Mouse (Mus musculus) stomach, embryonic 14.5 days (tissue): ENCODE data around the gene Fam117a. TPM values are rescaled to one million over a fixed set of nuclear protein-coding genes. Genes with fewer than 3 reads are reported as not detected.
A peak's percentile ranks its signal among the peaks of the same experiment; 100 is the strongest.

ENCODE experiments used
- ATAC-seq: fragments of 200-750 bp; cut with Nextera tagmentation; 2 replicates; pipeline ENCODE4 v1.8.0; 2017; ENCODE audit warnings: low read depth, moderate TSS enrichment; ENCODE audit not compliant: insufficient number of reproducible peaks, insufficient read depth, low FRiP score
- H3K27ac ChIP-seq: fragments of 300-500 bp; sonication (generic); 2 replicates; pipeline ENCODE4 v1.5.1; 2014; ENCODE audit warnings: mild to moderate bottlenecking, low read length, moderate library complexity, mixed read lengths
- H3K27me3 ChIP-seq: fragments of 300-500 bp; sonication (generic); 2 replicates; pipeline ENCODE4 v1.6.1; 2014; ENCODE audit warnings: low read length, control low read depth, mixed read lengths; ENCODE audit not compliant: control insufficient read depth, insufficient read depth
- H3K36me3 ChIP-seq: fragments of 300-500 bp; sonication (generic); 2 replicates; pipeline ENCODE4 v1.6.1; 2014; ENCODE audit warnings: mild to moderate bottlenecking, control low read depth, low read length, moderate library complexity, mixed read lengths; ENCODE audit not compliant: control insufficient read depth, insufficient read depth
- H3K4me1 ChIP-seq: fragments of 300-500 bp; sonication (generic); 2 replicates; pipeline ENCODE4 v1.6.1; 2014; ENCODE audit warnings: low read length, control low read depth, mixed read lengths; ENCODE audit not compliant: control insufficient read depth, insufficient read depth
- H3K4me2 ChIP-seq: fragments of 300-500 bp; sonication (generic); replicated peaks from 2 replicates; pipeline ENCODE4 v1.6.1; 2014; ENCODE audit warnings: low read depth, low read length, control low read depth
- H3K4me3 ChIP-seq: fragments of 300-500 bp; sonication (generic); 2 replicates; pipeline ENCODE4 v1.5.1; 2014; ENCODE audit warnings: low read depth, low read length, control low read depth
- H3K9ac ChIP-seq: fragments of 300-500 bp; sonication (generic); replicated peaks from 2 replicates; pipeline ENCODE4 v1.6.1; 2014; ENCODE audit warnings: low read depth, mild to moderate bottlenecking, control low read depth, low read length, moderate library complexity, mixed read lengths
- H3K9me3 ChIP-seq: fragments of 300-500 bp; sonication (generic); 2 replicates; pipeline ENCODE4 v1.6.1; 2016; ENCODE audit warnings: low read depth, low read length, control low read depth; ENCODE audit not compliant: control insufficient read depth
- WGBS: fragments of 180-500 bp; shearing (Covaris S2); extraction: QIAGEN DNeasy Blood & Tissue Kit; methylation state at CpG from one replicate; pipeline ENCODE4 v1.1.7; 2014; 5-methylcytosine and 5-hydroxymethylcytosine counted together
- polyA plus RNA-seq: library from polyadenylated mRNA; unstranded; fragments of >200 nt; fragmentation: Nextera tagmentation; extraction: Ambion mirVana; gene quantifications from 2 replicates; pipeline ENCODE4 v1.2.1, GENCODE M21; 2014

The Fam117a gene
- polyA plus RNA-seq, 1 experiment from 2014 or later: 15.7 TPM

DNA sequence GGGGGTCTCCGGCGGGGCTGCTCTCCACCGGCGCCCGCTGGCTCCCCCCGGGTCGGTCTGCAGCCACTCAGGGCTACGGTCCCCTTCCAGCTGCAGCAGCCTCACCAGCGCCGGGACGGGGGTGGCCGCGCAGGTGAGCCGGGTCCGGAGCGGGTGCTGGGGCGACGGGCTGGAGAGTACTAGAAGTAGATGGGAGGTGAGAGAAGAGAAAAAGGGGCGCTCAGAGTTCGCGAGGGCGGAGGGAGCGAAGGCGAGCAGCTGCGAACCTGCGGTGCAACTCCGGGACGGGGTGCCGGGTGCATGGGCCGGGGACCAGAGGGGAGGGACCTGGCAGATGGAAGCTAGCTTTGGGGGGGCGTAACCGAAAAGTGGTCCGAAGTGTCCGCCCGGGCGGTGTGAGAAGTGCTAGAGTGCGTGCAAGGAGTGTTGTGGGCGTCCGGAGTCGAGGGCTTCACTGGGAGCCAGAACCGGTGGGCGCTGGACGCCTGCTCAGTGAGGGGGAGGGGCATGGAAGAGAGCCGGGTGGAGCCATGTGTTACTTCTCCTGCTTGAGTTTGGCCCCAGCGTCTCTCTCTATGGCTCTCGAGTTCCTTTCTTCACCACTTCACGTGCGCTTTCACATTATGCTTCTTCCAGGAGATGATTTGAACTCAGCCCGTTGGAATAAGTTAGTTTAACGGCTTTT is 453 bp downstream of the Fam117a start:
- peak overlapping the region; percentile 92 for H3K4me3 ChIP-seq
- H3K4me2 ChIP-seq: peak overlapping the region; percentile 66
- H3K9ac ChIP-seq: peak overlapping the region; percentile 79
- peak overlapping the region; percentile 77 for H3K27ac ChIP-seq
- H3K9me3 ChIP-seq: no peaks in the 10 kb centered on the region
- H3K36me3 ChIP-seq: no peaks in the 10 kb centered on the region
- peak; percentile 63 for ATAC-seq
- under 1% methylated on average over 49 of the region's 50 CpGs for WGBS
- peaks cover 24% of the 10 kb centered on the region for H3K4me1 ChIP-seq
- H3K27me3 ChIP-seq: no peaks in the 10 kb centered on the region

DNA sequence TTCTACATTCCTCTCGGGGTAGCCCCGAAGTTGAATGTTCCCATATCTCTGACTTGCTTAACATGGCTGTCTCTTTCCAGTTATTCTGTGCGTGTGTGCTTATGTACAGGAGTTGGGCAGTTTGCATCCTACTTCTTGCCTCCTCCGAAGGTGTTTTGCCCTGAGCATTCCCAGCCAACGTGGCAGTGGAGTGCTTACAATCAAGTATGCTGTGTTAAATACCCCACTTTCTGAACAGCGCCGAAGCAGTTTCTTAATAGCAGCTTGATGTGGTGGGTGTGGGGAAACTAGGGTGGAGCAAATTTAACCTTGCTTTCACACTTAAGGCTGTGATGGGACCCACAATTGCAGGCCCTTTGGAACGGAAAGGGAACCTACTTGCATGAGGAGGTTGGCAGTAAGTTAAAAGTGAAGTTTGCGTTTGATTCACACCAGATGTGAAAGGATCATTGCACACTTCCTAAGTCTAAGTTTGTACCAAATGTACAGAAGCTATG is 1.1 kb downstream of the Fam117a start:
- Histone ChIP-seq H3K4me1 (peaks cover 24% of the 10 kb centered on the region), H3K27me3 (no peaks in the 10 kb centered on the region), H3K36me3 (no peaks in the 10 kb centered on the region), H3K9ac (peak overlapping the region; percentile 79; the same call in 1 of the 2 replicates), H3K4me2 (peak overlapping the region; percentile 66), H3K9me3 (no peaks in the 10 kb centered on the region), H3K4me3 (peak overlapping the region; percentile 92), H3K27ac (no peak overlapping the region)
- WGBS: 22% methylated on average over 9 of the region's 9 CpGs
- no peak for ATAC-seq

DNA sequence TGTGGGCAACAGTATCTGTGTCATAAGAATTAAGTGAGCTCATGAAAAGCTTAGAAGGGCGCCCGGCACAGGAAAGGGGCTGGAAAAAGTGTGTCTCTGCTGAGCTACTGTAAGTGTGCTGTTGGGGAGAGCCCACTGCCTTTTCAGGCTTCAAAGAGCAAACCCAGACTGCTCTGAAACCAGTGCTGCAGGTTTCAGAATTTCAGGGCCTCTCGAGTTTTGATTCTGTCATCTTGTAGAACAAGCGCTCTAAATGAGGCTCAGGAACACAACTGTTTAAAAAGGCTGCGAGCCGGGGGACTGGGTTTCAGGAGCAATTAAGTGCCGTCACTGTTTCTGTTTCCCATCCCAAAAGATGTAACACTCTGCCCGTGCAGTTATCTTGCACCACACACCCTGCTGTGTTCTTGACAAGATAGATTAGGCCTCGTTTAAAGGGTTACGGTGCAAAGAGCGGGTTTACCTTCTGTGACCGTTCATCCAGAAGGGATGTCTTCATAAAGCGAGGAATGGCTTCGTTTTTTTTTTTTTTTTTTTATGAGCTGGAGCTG is 2.7 kb downstream of the Fam117a start:
- Histone ChIP-seq H3K9me3 (no peaks in the 10 kb centered on the region), H3K9ac (no peak overlapping the region), H3K4me2 (peak overlapping the region; percentile 37), H3K36me3 (no peaks in the 10 kb centered on the region), H3K4me3 (peak overlapping the region; percentile 11), H3K4me1 (peaks cover 34% of the 10 kb centered on the region), H3K27me3 (no peaks in the 10 kb centered on the region), H3K27ac (peak overlapping the region; percentile 52; the same call in 1 of the 2 replicates)
- ATAC-seq: no peak
- WGBS: 12% methylated on average over 14 of the region's 14 CpGs

DNA sequence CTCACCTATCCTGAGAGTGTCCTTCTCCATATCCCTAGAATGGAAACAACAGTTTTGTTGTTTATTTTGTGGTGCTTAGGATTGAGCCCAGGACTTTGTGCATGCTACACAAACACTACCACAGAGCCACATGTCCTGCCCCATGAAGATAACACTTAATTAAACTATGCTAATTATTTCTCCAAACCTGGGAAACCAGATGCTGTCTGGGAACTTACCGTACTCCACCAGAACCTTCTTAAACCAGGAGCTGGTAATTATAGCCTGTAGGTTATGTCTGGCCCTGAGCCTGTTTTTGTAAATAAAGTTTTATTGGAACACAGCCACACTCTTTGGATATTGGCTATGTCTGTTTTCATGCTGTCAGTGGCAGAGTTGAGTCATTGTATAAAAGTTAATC is 3.4 kb downstream of the Fam117a start:
- H3K4me2 ChIP-seq: no peak overlapping the region
- H3K4me1 ChIP-seq: peaks cover 34% of the 10 kb centered on the region

DNA sequence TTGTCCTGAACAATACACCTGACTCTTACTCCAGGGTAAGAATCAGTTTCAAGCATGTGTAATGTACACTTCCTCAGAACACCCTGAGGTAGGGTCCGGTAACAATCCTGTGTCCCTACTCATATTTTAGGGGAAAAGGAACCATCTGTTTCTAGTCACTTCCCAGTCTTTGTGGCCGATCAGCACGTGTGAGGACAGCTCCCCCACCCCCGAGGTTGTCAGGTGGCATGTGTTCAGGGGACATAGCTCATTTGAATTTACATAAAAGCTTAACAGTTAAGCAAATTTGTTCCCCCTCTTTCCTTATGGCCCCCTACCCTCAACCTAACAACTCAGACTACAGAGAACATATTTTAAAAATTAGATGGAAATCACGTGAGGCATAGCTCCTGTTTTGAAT is 3.8 kb downstream of the Fam117a start:
- ATAC-seq: no peak
- no peak overlapping the region for H3K4me3 ChIP-seq
- no peaks in the 10 kb centered on the region for H3K9me3 ChIP-seq
- H3K4me2 ChIP-seq: no peak overlapping the region
- H3K27ac ChIP-seq: no peak overlapping the region
- H3K36me3 ChIP-seq: no peaks in the 10 kb centered on the region
- no peak overlapping the region for H3K9ac ChIP-seq
- peaks cover 34% of the 10 kb centered on the region for H3K4me1 ChIP-seq
- no peaks in the 10 kb centered on the region for H3K27me3 ChIP-seq
- 47% methylated on average over 5 of the region's 5 CpGs for WGBS

More for the DNA sequence above, 3.4 kb downstream of the Fam117a start:
- Histone ChIP-seq H3K9me3 (no peaks in the 10 kb centered on the region), H3K27ac (no peak overlapping the region), H3K36me3 (no peaks in the 10 kb centered on the region), H3K4me3 (no peak overlapping the region), H3K27me3 (no peaks in the 10 kb centered on the region), H3K9ac (no peak overlapping the region)
- no peak for ATAC-seq
- 80% methylated on average over 1 of the region's 1 CpGs for WGBS

DNA sequence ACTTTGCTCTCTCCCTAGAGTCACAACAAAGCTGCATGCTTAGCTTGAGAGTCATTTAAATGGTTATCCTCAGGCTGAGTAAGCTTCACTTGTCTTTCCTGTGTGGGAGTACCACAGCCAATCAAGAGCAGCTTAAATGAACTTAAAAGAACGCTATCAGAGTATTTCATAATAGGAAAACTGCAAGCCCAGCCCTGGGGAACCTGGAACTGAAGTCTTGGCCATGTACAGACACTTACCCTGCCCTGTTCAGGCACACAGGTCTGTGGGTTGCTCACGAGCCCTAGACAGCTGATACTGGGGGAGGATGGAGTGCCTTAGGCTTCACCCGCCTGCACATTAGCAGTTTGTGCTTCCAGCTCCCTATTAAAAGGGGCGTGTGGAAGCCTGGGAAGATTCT is 6.4 kb downstream of the Fam117a start:
- no peak overlapping the region for H3K27ac ChIP-seq
- ATAC-seq: no peak
- H3K27me3 ChIP-seq: no peaks in the 10 kb centered on the region
- no peak overlapping the region for H3K4me3 ChIP-seq
- H3K9ac ChIP-seq: no peak overlapping the region
- no peaks in the 10 kb centered on the region for H3K9me3 ChIP-seq
- peaks cover 7% of the 10 kb centered on the region for H3K36me3 ChIP-seq
- peaks cover 25% of the 10 kb centered on the region for H3K4me1 ChIP-seq
- H3K4me2 ChIP-seq: no peak overlapping the region
- 65% methylated on average over 4 of the region's 4 CpGs for WGBS

DNA sequence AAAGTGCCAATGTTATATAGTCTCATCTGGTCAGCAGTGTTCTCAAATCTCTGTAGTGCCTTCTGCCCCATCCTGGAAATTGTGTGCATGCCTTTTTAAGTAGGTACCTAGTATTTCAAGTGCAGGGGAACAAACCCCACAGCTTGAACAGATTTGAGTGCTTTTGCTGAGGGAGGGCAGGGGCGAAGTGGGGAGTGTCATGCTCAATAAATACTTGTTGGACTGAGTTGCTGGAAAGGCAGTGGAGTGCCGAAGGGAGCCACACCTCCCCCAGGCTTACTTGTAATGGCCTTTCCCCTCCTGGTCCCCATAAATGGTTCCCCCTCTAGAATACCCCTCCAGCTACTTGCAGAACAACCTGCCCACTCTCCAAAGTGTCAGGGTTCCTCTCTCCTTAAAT is 7.4 kb downstream of the Fam117a start:
- ATAC-seq: no peak
- Histone ChIP-seq H3K4me1 (peaks cover 15% of the 10 kb centered on the region; the same call in 1 of the 2 replicates), H3K4me2 (no peak overlapping the region), H3K9me3 (no peaks in the 10 kb centered on the region), H3K27me3 (no peaks in the 10 kb centered on the region), H3K36me3 (peaks cover 12% of the 10 kb centered on the region), H3K4me3 (no peak overlapping the region), H3K9ac (no peak overlapping the region), H3K27ac (no peak overlapping the region)
- WGBS: 63% methylated on average over 2 of the region's 2 CpGs

DNA sequence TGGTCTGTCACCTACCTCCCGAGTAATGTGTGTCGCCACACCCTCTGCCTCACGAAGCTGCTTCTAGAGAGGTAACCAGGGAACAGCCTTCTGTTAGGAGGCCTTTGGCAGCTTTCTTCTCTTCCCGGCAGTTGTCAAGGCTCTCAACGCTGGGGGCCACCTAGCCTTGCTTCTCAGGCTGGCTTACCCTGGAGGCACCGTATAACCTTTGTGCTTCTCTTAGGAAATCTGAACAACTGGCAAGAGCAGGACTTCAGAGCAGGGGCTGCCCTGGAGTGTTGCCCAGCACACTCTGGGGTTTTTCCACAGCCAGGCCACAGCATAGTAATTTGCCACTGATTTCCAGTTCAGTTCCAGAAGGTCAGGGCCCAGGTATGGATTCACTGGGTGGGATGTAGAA is 13.5 kb downstream of the Fam117a start:
- Histone ChIP-seq H3K4me2 (no peak overlapping the region), H3K27me3 (no peaks in the 10 kb centered on the region), H3K4me1 (peaks cover 7% of the 10 kb centered on the region; the same call in 1 of the 2 replicates), H3K27ac (no peak overlapping the region), H3K9me3 (no peaks in the 10 kb centered on the region), H3K9ac (no peak overlapping the region), H3K4me3 (no peak overlapping the region), H3K36me3 (peaks cover 12% of the 10 kb centered on the region)
- 56% methylated on average over 6 of the region's 6 CpGs for WGBS
- no peak for ATAC-seq
